Mouse (Mus musculus): ENCODE data around the gene Dync1li1. TPM values are rescaled to one million over a fixed set of nuclear protein-coding genes. Genes with fewer than 3 reads are reported as not detected.

Dync1li1 gene
- polyA plus RNA-seq, 1 experiment from 2014 or later, result 107 TPM

GRCm38 (mm10) chr9:114729911-114730805 is 41.6 kb downstream of the Dync1li1 start:
- peaks cover 13% of the 10 kb centered on the region for H3K4me1 ChIP-seq (ENCODE audit: control insufficient read depth, insufficient read depth, low read length)
- ATAC-seq (ENCODE audit: low FRiP score, low TSS enrichment), result no peak
- H3K4me3 ChIP-seq (replicated peaks; ENCODE audit: low read depth, low read length), result peak overlapping the region; percentile 81
- no peak overlapping the region for H3K9ac ChIP-seq (replicated peaks; ENCODE audit: low read length)
- WGBS, result 48% methylated on average over 27 of the region's 30 CpGs
- no peaks in the 10 kb centered on the region for H3K9me3 ChIP-seq (ENCODE audit: control insufficient read depth, low read length)
- no peaks in the 10 kb centered on the region for H3K27me3 ChIP-seq (ENCODE audit: control insufficient read depth, insufficient read depth, low read length)
- peak overlapping the region; percentile 59 for H3K4me2 ChIP-seq (ENCODE audit: low read length)
- no peak overlapping the region for H3K27ac ChIP-seq (replicated peaks; ENCODE audit: low read depth, low read length)
- H3K36me3 ChIP-seq (ENCODE audit: control insufficient read depth, insufficient read depth, low read length), result peaks cover 5% of the 10 kb centered on the region; the same call in 1 of the 2 replicates
- no peak for DNase-seq

DNA sequence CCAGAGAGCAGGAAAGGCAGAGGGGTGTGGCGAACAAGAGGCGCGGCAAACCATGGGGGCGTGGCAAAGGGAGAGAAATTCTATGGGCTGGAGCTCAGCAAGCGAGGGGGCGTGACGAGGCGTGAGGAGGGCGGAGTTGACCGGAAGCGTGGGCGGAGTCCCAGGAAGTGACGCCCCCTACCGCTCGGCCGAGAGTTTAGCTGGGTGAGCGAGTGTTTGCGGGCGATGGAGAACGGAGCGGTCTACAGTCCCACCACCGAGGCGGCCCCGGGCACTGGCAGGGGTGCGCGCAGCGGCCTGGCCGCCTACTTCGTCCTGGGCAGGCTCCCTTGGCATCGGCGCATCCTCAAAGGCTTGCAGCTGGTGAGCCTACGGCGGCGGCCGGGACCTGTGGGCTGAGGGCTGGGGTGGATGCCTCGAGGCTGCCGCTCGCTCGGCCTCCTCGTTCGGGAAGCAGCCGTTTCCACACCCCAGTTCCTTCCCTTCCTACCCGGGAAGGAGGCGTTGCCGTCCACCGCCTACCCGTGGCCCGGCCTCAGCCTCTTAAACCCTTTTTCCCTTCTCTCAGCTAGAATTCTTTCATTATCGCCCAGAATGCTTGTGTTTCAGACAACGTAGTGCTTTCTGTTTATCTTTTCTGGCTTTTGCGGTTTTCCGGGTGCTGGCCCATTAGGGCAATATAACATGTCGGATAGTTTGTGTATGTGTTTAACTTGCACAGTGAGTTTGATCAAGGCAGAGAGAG is 42.6 kb downstream of the Dync1li1 start, which contains the start of gene Cmtm6:
TSS of gene Cmtm6 (plus strand) at position 106 of the 745 bp plus-strand sequence.
- DNase-seq (peak; percentile 95), ATAC-seq (ENCODE audit: low FRiP score, low TSS enrichment) (peak; percentile 89)
- peak within 1 kb of the TSS; percentile 59 for H3K4me2 ChIP-seq (ENCODE audit: low read length)
- H3K27ac ChIP-seq (replicated peaks; ENCODE audit: low read depth, low read length), result peak within 1 kb of the TSS; percentile 75
- H3K4me1 ChIP-seq (ENCODE audit: control insufficient read depth, insufficient read depth, low read length), result peaks cover 13% of the 10 kb centered on the region
- no peaks in the 10 kb centered on the region for H3K9me3 ChIP-seq (ENCODE audit: control insufficient read depth, low read length)
- no peaks in the 10 kb centered on the region for H3K27me3 ChIP-seq (ENCODE audit: control insufficient read depth, insufficient read depth, low read length)
- no peaks in the 10 kb centered on the region for H3K36me3 ChIP-seq (ENCODE audit: control insufficient read depth, insufficient read depth, low read length)
- H3K9ac ChIP-seq (replicated peaks; ENCODE audit: low read length), result peak within 1 kb of the TSS; percentile 80
- under 1% methylated on average over 53 of the region's 53 CpGs for WGBS
- H3K4me3 ChIP-seq (replicated peaks; ENCODE audit: low read depth, low read length), result peak within 1 kb of the TSS; percentile 81

DNA sequence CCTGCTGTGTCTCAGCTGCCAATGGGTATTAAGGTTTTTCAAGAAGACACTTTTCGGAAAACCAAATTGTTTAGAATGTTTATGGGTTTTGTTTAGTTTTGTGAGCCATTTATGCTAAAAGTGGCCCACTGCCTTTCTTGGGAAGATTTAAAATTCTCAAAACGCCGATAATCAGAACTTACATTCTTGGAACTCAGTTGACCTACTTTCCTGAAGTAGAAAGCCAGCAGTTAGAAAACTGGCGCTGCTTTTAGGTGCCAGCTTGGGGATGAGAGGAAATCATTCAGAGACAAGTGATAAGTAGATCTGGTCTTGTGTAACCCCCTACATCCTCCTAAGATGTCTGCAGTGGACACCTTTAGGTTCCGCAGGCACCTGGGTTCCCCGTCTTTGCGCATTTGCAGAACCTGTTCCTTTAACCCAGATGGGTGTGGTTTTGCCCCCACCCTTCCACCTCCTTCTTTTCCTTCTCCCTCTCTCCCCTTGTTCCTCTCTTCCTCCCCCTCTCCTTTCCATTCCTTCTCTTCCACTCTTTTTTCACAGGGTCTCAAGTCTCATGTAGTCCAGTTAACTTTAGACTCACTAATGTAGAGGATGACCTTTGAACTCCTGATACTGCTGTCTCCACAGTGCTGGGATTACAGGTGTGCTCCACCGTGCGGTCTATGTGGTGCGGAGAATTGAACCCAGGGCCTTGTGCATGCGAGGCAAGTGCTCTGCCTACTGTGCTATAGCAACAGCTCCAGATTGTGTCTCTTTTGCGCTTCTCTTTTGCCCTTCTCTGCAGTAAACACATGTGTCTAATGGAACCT is 43.5 kb downstream of the Dync1li1 start:
- no peaks in the 10 kb centered on the region for H3K36me3 ChIP-seq (ENCODE audit: control insufficient read depth, insufficient read depth, low read length)
- peak overlapping the region; percentile 81 for H3K4me3 ChIP-seq (replicated peaks; ENCODE audit: low read depth, low read length)
- peak overlapping the region; percentile 80 for H3K9ac ChIP-seq (replicated peaks; ENCODE audit: low read length)
- no peak for ATAC-seq (ENCODE audit: low FRiP score, low TSS enrichment)
- no peaks in the 10 kb centered on the region for H3K9me3 ChIP-seq (ENCODE audit: control insufficient read depth, low read length)
- 71% methylated on average over 12 of the region's 12 CpGs for WGBS
- H3K27ac ChIP-seq (replicated peaks; ENCODE audit: low read depth, low read length), result no peak overlapping the region
- H3K4me2 ChIP-seq (ENCODE audit: low read length), result peak overlapping the region; percentile 59
- DNase-seq, result no peak
- H3K27me3 ChIP-seq (ENCODE audit: control insufficient read depth, insufficient read depth, low read length), result no peaks in the 10 kb centered on the region
- H3K4me1 ChIP-seq (ENCODE audit: control insufficient read depth, insufficient read depth, low read length), result peaks cover 13% of the 10 kb centered on the region

GRCm38 (mm10) chr9:114733238-114733637 is 44.6 kb downstream of the Dync1li1 start:
- H3K4me1 ChIP-seq (ENCODE audit: control insufficient read depth, insufficient read depth, low read length), result peaks cover 13% of the 10 kb centered on the region
- H3K27me3 ChIP-seq (ENCODE audit: control insufficient read depth, insufficient read depth, low read length), result no peaks in the 10 kb centered on the region
- H3K4me3 ChIP-seq (replicated peaks; ENCODE audit: low read depth, low read length), result no peak overlapping the region
- no peak overlapping the region for H3K4me2 ChIP-seq (ENCODE audit: low read length)
- ATAC-seq (ENCODE audit: low FRiP score, low TSS enrichment) (no peak), DNase-seq (no peak)
- no peak overlapping the region for H3K9ac ChIP-seq (replicated peaks; ENCODE audit: low read length)
- no peaks in the 10 kb centered on the region for H3K36me3 ChIP-seq (ENCODE audit: control insufficient read depth, insufficient read depth, low read length)
- no peak overlapping the region for H3K27ac ChIP-seq (replicated peaks; ENCODE audit: low read depth, low read length)
- no peaks in the 10 kb centered on the region for H3K9me3 ChIP-seq (ENCODE audit: control insufficient read depth, low read length)
- 89% methylated on average over 2 of the region's 2 CpGs for WGBS

GRCm38 (mm10) chr9:114736442-114736841 is 47.9 kb downstream of the Dync1li1 start:
- peaks cover 13% of the 10 kb centered on the region for H3K4me1 ChIP-seq (ENCODE audit: control insufficient read depth, insufficient read depth, low read length)
- no peak for DNase-seq
- 88% methylated on average over 11 of the region's 11 CpGs for WGBS
- no peak overlapping the region for H3K27ac ChIP-seq (replicated peaks; ENCODE audit: low read depth, low read length)
- H3K36me3 ChIP-seq (ENCODE audit: control insufficient read depth, insufficient read depth, low read length), result no peaks in the 10 kb centered on the region
- no peak overlapping the region for H3K4me2 ChIP-seq (ENCODE audit: low read length)
- no peak overlapping the region for H3K4me3 ChIP-seq (replicated peaks; ENCODE audit: low read depth, low read length)
- no peaks in the 10 kb centered on the region for H3K27me3 ChIP-seq (ENCODE audit: control insufficient read depth, insufficient read depth, low read length)
- no peaks in the 10 kb centered on the region for H3K9me3 ChIP-seq (ENCODE audit: control insufficient read depth, low read length)
- ATAC-seq (ENCODE audit: low FRiP score, low TSS enrichment), result no peak
- no peak overlapping the region for H3K9ac ChIP-seq (replicated peaks; ENCODE audit: low read length)

DNA sequence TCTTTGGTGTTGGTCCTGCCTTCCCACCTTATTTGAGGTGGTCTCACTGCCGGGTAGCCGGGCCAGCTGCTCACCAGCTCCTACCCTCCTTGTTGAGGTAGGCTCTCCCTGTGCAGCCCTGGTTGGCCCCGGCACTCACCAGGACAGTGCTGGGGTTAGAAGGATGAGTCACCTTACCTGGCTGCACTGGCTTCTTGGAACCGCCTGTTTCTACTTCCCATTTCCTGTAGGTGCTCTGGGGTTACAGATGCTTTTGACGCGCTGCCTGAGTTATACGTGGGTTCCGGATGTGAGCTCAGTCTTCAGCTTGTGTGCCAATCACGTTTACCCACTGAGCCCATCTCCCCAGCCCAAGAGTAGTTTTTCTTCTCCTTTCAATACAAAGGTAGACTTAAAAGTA is 51.7 kb downstream of the Dync1li1 start:
- H3K4me2 ChIP-seq (ENCODE audit: low read length), result no peak overlapping the region
- H3K27ac ChIP-seq (replicated peaks; ENCODE audit: low read depth, low read length), result no peak overlapping the region
- ATAC-seq (ENCODE audit: low FRiP score, low TSS enrichment) (no peak), DNase-seq (no peak)
- no peaks in the 10 kb centered on the region for H3K27me3 ChIP-seq (ENCODE audit: control insufficient read depth, insufficient read depth, low read length)
- no peaks in the 10 kb centered on the region for H3K9me3 ChIP-seq (ENCODE audit: control insufficient read depth, low read length)
- 93% methylated on average over 9 of the region's 9 CpGs for WGBS
- H3K4me3 ChIP-seq (replicated peaks; ENCODE audit: low read depth, low read length), result no peak overlapping the region
- no peak overlapping the region for H3K9ac ChIP-seq (replicated peaks; ENCODE audit: low read length)
- no peaks in the 10 kb centered on the region for H3K4me1 ChIP-seq (ENCODE audit: control insufficient read depth, insufficient read depth, low read length)
- H3K36me3 ChIP-seq (ENCODE audit: control insufficient read depth, insufficient read depth, low read length), result no peaks in the 10 kb centered on the region

- H3K4me1 ChIP-seq (ENCODE audit: control insufficient read depth, insufficient read depth, low read length), result no peaks in the 10 kb centered on the region
- H3K4me2 ChIP-seq (ENCODE audit: low read length), result no peak overlapping the region
- no peak overlapping the region for H3K27ac ChIP-seq (replicated peaks; ENCODE audit: low read depth, low read length)
- no peak for ATAC-seq (ENCODE audit: low FRiP score, low TSS enrichment)
- H3K9me3 ChIP-seq (ENCODE audit: control insufficient read depth, low read length), result no peaks in the 10 kb centered on the region
- no peak for DNase-seq
- no peak overlapping the region for H3K4me3 ChIP-seq (replicated peaks; ENCODE audit: low read depth, low read length)
- no peaks in the 10 kb centered on the region for H3K27me3 ChIP-seq (ENCODE audit: control insufficient read depth, insufficient read depth, low read length)
- H3K36me3 ChIP-seq (ENCODE audit: control insufficient read depth, insufficient read depth, low read length), result peaks cover 10% of the 10 kb centered on the region; the same call in 1 of the 2 replicates
- WGBS, result 91% methylated on average over 2 of the region's 2 CpGs
- no peak overlapping the region for H3K9ac ChIP-seq (replicated peaks; ENCODE audit: low read length)
These were observed 54.1 kb downstream of the Dync1li1 start for GRCm38 (mm10) chr9:114742731-114743130.

DNA sequence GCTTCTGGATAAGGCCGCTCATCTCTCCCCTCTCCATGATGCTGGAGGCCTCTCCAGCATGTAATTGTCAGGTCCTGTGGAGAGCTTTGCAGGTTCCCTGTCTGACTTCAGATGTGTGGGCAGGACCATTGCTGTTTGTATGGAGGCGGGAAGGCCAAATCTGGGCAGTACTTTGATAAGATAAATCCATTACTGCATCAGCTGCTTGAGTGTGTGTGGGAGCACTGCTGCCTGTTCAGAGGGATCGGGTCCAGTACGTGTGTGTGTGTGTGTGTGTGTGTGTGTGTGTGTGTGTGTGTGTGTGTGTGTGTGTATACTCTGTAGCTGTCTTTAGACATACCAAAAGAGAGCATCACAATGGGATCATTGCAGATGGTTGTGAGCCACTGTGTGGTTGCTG is 56.6 kb downstream of the Dync1li1 start:
- no peak overlapping the region for H3K27ac ChIP-seq (replicated peaks; ENCODE audit: low read depth, low read length)
- H3K36me3 ChIP-seq (ENCODE audit: control insufficient read depth, insufficient read depth, low read length), result peaks cover 21% of the 10 kb centered on the region; the same call in 1 of the 2 replicates
- H3K4me3 ChIP-seq (replicated peaks; ENCODE audit: low read depth, low read length), result no peak overlapping the region
- H3K9ac ChIP-seq (replicated peaks; ENCODE audit: low read length), result no peak overlapping the region
- H3K27me3 ChIP-seq (ENCODE audit: control insufficient read depth, insufficient read depth, low read length), result no peaks in the 10 kb centered on the region
- WGBS, result 92% methylated on average over 4 of the region's 4 CpGs
- no peaks in the 10 kb centered on the region for H3K4me1 ChIP-seq (ENCODE audit: control insufficient read depth, insufficient read depth, low read length)
- DNase-seq (no peak), ATAC-seq (ENCODE audit: low FRiP score, low TSS enrichment) (no peak)
- H3K4me2 ChIP-seq (ENCODE audit: low read length), result no peak overlapping the region
- H3K9me3 ChIP-seq (ENCODE audit: control insufficient read depth, low read length), result no peaks in the 10 kb centered on the region
